Mouse (Mus musculus) R1 (cell line): ENCODE data around the gene Kdr.
"Not testable (repeated sequence)": the region's sequence is repeated elsewhere in the genome, so short reads cannot be mapped to it uniquely, and the experiment has no call there.

ENCODE experiments used
- DNase-seq: peaks from one replicate; pipeline ENCODE4 v3.0.0-alpha.2; 2018; ENCODE audit warnings: low read depth, low spot score

The Kdr gene

DNA sequence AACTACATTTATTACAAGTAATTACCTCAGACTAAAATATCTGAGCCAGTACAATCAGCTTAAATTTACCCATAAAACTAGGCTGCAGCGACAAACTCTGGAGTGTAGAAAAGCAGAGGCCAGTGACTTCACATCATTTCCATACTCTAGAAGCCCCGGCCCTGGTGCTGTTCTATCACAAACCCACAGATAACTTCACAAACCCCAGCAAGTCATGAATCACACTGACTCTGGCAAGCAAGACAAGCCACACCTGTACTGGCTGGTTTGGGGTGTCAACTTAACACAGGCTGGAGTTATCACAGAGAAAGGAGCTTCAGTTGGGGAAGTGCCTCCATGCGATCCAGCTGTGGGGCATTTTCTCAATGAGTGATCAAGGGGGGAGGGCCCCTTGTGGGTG lies 18.4 kb downstream of the Kdr start:
- DNase-seq, result no peak

DNA sequence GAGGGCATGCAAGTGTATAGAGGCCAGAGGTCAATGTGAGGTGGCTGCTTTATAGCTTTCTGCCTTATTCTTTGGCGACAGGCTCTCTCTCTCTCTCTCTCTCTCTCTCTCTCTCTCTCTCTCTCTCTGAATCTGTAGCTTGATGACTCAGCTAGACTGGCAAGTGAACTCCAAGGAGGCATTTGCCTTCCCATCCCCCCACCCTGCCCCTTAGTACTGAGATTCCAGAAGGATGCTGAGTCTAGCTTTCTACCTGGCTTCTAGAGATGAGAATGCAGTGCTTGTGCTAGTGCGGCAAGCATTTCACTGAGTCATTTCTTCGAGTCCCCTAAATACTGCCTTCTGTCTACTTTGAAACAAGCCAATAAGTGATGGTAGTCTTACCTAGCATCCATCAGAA lies 21.7 kb downstream of the Kdr start:
- no peak for DNase-seq

DNA sequence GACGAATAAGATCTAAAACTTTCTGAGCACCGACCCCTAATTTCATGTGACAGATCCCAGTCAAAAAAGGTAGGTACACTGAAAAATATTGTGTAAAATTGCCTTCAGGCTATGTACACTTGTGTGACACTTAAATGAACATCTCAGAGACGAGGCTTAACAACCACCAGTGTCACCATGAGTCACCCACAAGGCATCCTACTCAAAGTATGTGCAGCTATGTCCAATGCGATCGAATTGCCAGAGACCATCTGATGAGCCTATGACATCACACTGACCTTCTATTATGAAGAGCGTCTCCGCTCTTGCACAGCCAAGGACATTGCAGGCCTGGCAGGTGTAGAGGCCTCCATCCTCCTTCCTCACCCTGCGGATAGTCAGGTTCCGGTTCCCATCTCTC lies 22.4 kb downstream of the Kdr start:
- DNase-seq, result no peak

DNA sequence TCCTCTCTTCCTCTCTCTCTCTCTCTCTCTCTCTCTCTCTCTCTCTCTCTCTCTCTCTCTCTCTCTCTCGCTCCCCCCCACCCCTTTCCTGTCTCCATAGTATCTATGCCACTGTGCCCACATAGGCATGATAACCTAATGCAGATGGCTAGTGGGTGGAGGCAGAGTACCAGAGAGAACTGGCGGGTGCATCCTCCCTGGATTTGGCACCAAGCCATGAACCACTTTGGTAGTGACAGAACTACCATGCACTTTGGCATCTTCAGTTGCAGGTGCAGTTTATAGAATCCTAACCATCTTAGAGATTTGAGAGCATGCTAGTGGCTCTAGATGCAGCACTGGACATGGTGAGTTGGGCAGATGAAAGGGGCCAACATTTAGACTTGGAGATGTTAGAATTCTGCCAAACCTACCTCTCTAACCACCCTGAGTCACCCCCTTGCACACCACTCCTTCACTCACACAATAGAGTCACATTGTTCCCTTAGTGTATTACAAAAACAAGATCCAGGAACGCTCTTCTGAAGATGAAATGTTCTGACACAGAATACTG lies 23.4 kb downstream of the Kdr start:
- no peak for DNase-seq

DNA sequence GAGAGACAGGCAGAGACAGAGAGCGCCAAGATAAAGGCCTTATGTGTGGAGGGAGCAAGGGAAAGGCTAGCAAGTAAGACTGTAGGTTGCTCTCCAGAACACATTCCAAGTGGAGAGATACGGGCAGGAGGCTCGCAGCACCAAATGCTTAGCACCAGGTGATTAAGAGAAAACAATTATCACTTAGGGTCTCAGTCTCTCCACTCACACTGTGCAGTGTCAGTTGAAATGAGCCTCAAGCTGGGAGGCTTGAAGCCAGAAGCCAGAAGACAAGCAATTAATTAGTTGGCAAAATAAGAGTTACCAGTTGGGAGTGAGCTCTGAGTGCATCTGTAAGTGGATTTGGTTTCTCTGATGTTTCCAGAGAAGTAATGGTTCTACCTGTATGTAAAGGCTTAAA lies 24.0 kb downstream of the Kdr start:
- DNase-seq, result no peak

DNA sequence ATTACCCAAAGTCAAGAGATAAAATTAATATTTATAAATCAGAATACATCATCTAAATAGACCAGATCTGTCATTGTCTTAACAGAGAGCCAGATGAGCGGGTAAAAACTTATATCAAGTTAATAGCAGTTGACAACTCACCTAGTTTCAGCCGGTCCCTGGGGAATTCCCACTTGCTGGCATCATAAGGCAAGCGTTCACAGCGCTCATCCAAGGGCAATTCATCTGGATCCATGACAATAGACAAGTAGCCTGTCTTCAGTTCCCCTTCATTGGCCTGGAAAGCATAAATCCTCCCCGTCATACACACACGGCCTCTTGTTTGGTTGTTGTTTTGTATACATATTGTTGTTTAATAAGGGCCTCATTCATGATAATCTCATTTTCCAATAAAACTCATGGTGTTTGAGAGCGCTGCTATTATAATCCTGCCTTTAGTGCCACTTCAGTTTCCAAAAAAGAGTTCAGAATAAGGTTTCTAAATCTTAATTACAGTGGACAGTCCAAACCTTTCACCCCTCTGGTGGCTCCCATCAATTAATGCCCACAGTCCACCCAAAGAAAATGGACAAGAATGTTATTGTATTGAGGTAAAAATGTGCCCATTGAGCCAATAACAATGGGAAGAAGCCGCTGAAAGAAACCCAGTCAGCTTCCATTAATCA lies 26.0 kb downstream of the Kdr start:
- DNase-seq, result no peak

DNA sequence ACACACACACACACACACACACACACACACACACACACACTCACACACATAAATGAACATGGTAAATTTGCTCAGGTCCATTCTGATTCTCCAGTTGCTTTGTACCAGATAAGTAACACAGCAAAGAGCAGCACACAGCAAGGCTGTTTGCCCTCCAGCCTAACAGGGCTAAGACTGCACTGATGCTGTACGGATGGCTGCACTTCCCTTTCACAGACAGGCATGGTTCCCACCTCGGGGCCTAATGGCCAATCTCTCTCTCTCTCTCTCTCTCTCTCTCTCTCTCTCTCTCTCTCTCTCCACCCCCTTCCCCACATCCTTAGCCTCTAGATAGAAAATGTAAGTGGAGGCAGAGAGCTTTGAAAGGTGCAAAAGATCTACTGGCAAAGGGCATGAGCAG lies 27.4 kb downstream of the Kdr start:
- DNase-seq, result no peak

DNA sequence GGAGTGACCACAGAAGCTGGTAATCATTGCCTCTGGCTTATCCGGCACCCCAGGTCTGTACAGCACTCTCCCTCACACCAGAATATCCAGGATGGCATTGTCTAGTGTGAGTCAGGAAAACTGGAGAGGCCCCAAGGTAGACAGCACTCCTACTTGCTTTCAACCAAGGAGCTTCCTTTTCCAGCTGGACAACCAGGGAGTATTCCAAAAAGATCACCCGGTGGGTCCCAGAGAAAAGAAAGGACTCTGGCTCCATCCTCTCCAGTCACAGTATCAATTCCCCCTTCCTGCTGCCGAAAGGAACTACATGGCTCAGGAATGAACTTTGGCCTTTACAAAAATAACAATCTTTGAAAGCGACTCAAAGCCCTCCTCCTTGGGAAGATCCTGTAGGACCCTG lies 32.9 kb downstream of the Kdr start:
- DNase-seq, result no peak

DNA sequence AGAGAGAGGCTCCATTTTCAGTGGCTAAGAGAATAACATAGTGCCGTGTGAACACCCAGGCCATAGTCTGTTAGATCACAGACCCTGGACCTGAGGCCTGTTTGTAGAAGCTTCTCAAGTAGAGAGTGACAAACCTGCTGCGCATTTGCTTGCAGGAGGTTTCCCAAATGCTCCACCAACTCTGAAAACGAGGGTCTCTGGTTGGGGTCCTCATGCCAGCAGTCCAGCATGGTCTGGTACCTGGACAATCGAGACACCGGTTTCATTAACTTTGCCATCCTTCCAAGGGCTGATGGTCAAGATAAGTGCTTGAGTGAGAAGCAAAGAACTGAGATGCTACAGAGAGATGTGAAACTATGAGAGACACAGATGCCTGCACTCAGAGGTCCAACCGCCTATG lies 35.0 kb downstream of the Kdr start:
- no peak for DNase-seq

DNA sequence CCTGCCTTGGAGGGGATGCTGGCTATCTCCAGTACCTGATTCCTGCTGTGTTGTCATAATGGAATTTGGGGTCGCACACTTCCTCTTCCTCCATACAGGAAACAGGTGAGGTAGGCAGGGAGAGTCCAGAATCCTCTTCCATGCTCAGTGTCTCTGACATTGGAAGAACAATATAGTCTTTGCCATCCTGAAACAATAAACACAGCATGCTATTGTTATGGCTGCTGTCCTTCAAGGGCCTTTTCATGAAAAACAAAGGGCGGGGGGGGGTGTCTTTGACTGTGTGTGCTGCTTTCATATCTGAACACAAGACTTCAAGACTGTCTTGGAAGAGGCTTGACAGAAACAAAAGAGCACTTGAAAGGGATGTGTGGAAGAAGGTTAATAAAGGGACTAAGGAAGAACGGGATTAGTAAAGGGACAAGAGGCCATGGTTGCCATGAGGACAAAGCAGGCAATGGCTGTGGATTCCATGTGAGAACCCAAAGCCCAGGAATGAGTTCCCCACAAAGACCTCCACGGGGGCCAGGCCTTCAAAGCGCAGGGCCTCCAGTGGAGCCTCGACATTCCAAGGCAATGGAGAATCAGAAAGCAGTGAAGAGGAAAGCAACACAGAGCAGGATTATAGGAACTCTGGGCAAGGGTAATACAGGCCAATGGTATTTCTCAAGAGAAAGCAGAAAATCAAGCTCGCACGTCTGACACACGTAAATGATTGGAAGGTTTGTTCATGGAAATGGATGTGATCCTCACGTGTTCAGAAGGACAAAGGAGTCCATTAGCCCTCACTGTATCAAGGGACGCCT lies 36.3 kb downstream of the Kdr start:
- DNase-seq, result peak; percentile 97

DNA sequence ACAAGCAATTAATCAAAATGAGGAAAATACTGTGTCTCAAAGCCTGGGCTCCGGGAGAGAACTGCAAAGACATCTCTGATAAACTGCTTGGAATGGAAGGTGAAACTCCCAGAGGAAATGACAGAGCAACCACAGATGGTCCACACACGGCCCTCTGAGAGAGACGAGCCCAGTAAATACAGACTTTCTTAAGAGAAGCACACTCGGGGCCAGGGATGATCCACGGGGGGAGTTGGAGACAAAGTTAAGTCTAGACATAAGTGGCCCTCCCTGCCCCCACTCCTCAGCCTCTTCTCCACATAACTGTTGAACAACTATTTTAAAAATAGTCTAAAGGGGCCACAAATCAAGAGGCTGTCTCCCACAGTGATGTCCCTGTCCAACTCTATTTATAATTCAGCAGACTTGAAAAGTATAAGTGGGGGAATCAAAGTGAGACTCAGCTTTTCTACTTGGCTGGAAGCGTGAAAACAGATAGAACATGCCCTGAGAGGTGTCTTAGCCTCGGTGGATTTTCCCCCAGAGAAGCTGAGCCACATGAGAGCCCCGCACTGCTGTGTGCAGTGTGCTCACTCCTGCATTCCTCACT lies 39.0 kb downstream of the Kdr start:
- no peak for DNase-seq

DNA sequence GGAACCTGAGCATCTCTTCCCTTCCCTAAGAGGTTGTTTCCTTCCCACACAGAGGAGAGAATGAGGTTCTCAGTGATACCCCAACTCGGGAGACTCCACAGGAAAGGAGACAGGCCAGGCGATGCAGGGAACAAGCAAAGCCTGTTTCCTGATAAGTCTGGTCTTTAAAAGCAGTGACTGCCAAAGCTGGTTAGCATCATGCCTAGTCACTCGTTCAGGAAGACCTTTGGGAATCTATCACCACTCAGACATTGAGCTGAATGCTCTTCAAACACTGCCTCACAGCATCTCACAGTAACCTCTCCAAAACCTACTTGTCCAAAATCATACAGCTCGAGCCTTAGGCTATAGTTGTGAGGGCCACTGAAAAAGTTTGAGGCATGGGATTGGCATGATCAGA lies 40.2 kb downstream of the Kdr start:
- no peak for DNase-seq

DNA sequence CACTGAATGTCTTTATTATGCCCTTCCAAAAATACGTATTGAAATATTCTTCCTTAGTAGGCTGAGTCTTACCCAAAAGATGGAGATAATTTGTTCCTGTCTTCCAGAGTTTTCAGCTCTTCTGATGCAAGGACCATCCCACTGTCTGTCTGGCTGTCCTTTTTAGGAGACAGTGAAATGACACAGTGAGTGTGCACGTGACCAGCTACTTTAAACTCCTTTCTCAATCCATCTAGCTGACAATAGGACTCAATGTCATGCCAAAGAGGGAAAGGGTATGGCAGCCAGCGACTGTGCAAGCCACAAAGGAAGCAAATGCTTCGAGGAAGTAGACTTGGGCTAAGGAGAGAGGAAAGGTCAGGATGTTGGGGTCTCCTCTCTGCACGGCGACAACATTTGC lies 42.0 kb downstream of the Kdr start:
- DNase-seq, result no peak

DNA sequence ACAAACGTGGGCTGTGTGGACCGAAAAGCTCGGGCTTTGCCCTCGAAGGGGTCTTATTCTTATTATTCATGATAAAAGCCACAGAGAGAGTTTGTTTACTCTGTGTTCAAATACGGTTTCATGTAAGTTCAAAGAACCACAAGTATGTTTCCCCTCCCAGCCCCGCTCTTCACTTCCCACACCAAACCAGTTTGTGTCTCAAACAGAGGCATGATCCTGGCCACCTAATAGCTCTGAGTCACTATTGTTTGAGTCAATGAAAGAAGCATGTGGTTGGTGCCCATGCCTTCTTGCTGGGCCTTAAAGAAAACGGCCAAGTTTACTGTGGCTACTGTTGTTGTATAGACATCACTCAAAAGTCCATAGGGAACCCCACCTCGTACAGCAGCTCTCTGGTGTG lies 43.0 kb downstream of the Kdr start:
- no peak for DNase-seq

DNA sequence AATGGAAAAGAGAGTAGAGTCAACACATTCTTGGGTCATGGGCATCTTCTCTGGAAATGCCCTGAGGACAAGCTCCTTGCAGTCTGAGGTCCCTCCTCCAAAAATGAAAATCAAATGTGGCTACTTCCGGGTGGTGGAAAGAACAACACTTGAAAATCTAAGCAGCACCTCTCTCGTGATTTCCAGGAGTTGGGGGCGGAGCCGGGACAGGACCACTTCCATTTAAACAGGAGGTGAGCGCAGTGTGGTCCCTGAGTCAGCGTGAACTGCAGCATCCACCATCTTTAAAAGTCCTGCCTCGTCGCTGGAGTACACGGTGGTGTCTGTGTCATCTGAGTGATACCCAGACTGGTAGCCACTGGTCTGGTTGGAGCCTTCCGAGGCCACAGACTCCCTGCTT lies 44.1 kb downstream of the Kdr start:
- DNase-seq, result peak; percentile 86

DNA sequence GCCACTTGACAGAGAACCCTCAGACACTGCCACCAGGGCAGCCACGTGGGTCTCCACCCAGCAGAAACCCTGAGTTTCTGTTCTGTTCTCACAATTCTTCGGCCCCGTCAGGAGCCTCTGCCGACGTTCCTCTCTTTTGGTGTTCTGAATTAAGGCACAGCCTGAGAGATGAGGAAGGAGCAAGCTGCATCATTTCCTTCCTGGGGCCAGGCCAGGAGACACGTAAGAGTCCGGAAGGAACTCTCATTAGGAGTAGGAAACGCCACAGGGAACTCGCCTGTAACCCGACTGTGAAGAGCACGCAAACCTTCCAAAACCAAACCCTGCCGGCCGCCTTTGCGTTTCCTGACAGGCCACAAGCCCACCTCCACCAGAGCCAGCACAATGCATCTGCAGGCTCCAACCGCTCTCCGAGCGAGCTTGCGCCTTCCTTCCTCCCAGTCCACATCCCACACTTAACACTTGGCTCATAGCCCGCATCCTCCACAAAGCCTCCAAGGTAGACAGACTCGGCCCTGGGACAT lies 44.7 kb downstream of the Kdr start:
- DNase-seq, result peak; percentile 66

DNA sequence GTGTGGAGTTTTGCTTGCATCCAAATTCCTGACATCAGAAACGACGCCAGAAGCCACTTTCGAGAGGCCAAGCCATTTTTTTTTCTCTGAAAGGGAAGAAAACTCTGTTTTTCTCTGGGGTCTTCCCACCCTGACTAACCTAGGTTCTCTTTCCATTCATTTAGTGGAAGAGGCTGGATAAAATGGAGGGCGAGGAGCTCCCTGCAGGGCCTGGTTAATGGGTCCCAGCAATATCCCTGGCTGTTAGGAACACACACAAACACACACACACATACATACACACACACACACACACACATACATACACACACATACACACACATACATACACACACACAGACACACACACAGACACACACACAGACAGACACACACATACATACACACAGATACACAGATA lies 46.8 kb downstream of the Kdr start:
- DNase-seq, result not testable (repeated sequence)

DNA sequence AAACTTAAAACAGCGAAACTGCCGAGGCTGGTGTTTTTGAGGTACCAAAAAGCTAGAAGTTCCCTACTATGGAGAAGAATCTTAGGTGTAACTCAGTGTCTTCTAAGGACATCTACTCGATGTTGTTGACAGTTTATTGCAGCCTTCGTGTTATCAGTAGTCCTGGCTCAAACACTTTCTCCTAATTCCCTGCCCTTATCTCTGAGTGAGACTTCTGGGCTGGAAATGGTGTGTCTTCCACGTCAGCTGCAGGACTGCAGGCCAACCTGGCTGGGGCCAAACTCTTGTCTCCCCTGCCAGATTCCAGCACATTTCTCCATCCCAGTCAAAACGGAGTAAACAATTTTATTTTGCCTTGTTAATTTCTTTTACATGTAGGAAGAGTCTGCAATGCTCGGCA lies 48.3 kb downstream of the Kdr start:
- DNase-seq, result no peak

DNA sequence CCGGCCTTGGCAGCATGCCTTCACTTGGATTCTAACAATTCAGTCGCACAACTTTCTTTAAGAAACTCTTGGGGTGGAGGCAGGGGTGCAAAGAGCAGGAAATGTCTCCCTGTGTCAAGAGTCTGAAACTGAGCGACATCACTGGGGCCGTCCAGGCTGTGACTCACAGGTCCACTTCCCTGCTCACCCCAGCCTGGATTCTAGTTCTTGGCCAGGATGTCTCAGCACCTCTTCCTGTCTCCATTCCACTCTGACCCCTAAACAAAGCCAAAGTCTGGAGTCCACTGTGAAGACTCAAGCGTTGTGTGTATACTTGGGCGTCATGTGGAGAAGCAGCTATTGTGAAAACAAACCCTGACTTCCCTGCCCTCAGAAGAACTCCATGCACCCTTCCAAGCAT lies 55.6 kb downstream of the Kdr start:
- DNase-seq, result peak; percentile 68

DNA sequence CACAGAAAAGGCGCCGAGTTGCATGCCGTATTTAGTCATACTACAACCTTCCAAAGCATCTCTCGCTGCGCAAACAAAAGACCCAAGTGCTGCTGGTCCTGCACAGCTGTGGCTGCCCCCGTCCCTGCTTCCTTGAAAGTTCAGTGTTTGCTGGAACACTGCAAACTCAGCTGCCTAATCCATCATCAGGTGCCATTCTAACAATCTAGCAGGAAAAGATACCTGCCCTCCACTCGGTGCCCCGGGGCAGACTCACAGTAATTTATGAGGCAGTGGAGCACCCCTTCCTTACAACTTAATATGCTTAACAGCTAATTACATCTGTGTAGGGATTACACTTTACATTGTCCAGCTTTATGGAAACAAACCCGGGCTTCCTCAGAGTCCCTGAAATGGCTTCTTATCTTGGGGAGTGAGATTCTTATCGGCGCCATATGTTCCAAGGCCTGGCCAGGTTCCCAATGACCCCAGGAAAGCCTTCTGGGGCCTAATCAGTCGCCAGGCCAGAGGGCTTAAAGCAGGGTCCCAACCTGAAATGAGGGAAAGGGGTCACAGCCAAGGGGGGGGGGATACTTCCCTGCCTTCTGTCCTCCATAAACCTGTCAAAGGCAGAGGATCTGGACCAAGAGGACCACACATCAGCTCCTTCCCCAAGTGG lies 56.4 kb downstream of the Kdr start:
- no peak for DNase-seq

DNA sequence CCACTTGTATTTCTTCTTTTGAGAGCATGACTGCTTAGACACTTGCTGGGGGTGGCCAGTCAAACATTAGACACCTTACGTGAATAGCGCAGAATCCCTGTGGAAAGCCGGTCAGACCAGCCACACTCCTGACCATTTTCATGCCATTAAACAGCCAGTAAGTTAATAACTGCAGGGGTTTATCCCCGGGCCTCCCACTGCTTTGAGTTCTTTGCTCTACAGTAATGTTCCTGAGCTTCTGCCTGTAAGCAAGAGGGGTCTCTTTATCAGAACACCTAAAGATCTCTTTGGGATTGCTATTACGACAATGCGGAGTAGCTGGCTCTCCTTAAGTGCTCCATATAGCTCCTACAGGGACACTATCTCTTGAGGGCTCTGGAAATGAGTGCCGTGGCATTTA lies 58.7 kb downstream of the Kdr start:
- no peak for DNase-seq

DNA sequence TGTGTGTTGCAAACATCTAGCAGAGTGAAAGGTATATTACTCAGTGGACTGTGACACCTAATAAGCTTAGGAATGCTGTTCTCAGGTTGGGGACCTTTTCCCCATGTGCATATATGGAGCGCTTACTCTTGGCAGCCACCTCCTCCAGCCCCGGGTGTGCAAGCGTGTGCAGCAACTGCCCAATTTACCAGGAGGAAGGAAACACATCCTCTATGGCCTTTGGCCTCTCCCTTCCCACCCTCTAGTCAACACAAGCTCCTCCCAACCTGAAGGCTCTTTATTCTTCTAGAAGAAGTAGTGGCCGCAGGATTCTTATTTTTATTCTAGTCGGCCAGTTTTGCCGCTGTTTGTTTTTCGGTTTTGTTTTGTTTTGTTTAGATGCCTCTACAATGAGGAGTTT lies 60.1 kb downstream of the Kdr start:
- no peak for DNase-seq
